Mouse (Mus musculus): ENCODE results near the gene Kmt2c.
A peak's percentile ranks its signal among the peaks of the same experiment; 100 is the strongest.
"Not testable (repeated sequence)": the region's sequence is repeated elsewhere in the genome, so short reads cannot be mapped to it uniquely, and the experiment has no call there.

Gene Kmt2c

DNA sequence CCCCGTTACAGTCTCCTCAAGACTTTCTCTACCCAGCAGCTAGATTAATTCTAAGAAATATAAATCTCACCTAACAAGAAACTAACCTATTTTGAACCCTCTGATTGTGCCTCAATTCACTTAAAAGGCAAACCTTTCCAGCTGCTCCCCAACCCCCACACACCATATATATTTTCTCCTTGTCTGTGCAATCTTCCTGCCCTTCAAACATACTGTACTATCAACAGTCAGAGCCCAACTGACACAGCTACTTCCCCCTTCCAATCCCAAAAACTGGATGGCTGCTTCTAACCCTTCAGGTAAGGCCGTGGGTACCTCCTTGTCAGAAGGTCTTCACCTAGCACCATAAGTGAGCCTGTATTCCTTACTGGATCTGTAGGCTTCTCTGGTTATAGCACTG is 130.2 kb downstream of the Kmt2c start:
- no peak for DNase-seq (ENCODE audit: low spot score)

DNA sequence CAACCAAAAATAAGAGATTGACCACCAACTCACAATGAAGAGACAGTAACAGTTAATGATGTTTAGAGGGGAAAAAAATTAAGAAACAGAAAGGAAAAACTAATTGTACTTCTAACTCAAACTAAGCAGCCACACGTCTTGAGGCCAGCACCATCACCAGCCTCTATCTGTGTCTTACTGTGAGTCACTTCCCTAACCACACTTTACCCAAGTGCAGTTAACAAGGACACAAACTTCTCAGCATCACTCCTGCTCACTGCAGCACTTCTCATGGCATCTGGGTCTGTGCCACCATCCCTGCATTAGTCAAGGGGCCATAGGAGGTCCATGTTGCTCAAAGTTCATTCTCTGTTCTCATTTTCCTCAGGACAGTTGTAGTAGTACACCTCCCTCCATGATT is 131.5 kb downstream of the Kmt2c start:
- no peak for DNase-seq (ENCODE audit: low spot score)

DNA sequence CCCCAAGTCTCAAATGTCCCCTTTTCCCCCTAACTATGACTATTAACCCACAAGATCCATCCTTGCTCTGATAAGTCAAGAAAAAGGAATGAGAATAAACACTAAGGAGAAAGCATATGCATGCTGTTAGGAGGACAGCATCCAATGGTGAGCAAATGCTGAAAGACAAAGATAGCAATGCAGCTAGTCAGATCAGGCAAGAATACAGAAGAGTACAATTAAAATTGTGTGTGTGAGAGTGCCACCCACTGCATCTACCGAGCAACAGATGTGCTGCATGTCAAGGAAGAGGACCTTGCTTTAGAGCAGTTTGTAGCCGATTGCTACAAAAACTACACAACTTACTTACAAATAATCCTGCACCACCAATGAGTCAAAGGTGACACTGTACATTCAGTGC is 145.1 kb downstream of the Kmt2c start:
- no peak for DNase-seq (ENCODE audit: low spot score)

DNA sequence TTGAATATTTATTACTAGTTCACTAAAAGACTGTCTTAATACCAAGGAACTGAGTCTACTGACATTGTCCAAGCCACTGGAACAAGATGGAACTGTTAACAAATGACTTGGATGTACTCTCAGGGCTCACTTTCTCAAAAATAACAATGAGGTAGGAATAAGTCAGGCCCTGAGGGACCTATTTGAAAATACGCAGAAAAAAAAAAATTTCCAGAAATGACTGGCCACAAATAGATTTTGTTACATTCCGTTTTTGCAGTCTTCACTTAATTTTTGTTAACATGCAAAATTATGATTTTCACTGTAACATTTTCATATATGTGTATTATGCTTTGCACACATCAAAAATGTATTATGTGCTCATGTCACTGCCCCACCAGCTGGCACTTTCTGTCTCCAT is 167.3 kb downstream of the Kmt2c start:
- DNase-seq (ENCODE audit: low spot score) = no peak

DNA sequence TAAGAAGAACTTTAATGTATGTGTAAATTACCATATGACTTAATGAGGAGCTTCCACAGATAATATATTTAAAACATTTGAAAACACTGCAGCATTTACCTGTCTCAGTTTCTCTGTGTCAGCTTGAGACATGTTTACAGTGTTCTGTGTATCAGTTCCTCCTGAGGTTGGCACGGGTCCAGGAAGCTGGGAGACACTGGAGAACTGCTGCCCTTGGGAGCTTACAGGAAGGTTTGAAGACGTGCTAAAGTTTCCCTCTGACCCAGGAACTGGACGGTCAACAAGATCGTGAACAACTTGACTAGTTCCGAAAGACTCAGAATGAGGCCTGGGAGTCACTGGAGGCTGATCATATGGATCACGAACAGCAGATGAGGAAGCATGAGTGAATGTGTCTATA is 184.7 kb downstream of the Kmt2c start:
- peak; percentile 8 for DNase-seq (ENCODE audit: low spot score)

DNA sequence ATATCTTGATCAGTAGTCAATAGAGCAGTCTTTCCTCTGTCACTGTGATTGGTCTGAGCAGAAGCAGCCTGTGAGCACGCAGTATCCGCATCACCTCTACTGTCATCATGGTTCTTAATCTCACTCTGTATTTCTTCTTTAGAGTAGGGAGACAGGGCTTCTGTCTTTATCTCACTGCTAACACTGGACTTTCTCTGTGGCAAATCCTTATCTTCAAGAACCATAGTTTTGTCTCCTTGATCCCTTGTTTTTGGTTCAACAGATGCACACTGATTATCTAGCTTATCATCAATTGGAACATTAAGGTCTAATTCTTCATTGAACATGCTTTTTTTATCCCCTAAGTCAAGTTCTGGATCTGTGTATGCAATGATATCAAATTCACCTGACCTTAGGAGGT is 188.4 kb downstream of the Kmt2c start:
- no peak for DNase-seq (ENCODE audit: low spot score)

DNA sequence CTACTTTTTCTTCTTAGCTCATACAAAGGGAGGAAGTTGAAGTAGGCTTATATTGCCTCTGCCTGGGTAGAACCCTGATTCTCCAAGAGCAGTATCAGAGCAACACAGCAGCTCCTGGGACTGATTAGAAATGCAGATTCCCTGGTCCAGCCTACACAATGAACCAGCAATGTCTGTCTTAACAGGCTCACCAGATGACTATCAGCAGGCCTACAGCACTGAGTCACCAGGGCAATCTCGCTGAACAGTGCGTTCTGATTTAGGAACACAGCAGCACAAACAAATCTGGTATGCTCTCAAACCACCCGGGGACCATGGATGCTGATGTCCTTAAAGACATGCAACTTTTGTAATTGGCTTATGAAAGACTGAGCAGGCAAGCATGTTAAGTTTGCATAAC is 201.8 kb downstream of the Kmt2c start:
- DNase-seq (ENCODE audit: low spot score) = no peak

DNA sequence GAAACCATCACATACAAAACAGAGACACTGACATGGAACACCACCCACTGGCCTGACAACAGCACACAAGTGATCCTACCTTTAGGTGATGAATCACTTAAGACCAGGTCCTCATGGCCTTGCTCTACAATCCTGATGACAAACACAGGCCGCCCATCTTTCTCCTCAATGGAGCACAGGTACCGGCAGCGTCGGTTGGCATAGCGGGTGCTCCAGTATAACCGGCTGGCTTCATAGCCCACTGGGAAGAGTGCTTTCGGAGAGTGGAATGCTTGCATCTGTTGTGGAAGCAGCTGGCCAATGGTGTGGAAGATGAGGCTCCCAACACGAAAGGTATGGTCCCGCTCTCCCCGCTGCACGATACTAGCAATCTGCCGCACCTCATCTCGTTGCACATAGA is 214.6 kb downstream of the Kmt2c start:
- no peak for DNase-seq (ENCODE audit: low spot score)

DNA sequence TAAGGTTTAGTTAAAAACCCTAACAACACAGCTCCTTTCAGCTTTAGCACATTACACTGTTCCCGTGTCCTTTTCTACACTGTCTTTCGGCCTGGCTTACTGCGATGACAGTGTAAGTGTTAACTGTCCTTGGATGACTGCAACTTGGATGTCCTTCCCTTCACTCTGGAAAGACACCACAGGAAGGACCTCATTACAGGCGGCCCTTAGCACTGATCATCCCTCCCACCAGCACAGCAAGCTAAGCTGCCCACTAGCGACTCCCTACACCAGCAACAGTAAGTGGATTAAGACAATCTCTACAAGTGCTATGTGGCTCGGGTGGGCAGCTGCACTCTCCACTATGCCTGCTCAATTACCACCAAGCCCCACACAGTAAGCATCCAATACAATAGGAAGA is 222.2 kb downstream of the Kmt2c start:
- DNase-seq (ENCODE audit: low spot score) = no peak

DNA sequence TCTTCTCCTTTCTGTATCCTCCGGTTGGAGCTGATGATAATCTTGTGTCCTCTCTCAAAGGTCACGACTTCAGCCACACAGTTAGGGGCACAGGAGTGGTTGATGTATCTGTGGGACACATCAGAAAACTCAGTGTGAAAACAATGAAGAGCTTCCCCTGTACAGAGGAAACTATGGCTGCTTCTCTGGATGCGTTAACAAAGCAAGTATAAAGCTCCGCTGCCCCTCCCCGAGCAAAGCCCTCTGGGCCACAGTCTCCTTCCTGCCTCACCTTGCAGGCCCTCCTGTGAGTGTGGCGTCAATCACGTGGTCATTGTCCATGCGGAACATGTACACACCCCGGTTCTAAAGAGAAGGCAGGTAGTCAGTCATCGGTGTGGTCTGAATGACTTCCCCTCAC is 223.0 kb downstream of the Kmt2c start:
- no peak for DNase-seq (ENCODE audit: low spot score)

DNA sequence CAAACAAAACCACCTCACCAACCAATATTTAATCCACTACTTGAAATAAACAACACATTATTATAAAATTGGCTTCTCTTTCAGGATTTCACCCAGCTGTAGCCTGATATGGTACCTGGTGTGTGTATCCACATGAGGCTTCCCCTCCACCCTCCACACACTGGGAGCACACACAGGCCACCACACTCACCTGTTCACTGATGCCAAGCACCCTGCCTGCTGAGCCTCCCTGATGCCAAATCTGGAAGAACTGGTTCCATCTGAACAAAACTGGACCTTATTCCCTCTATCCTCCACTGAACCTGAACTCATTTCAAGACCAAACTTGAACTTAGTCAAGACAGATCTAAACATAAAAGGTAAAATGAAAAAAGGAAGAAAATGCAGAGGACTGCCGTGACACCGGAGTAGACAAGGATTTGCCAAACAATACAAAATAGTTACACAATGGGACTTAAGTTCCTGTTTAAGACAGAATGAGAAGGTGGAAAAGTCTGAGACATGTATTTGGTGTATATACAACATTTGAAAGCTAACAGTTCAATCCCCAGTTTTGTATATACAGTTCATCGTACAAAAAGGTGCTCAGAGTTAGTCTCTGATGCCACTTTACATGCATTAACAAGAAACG is 230.2 kb downstream of the Kmt2c start:
- no peak for DNase-seq (ENCODE audit: low spot score)

DNA sequence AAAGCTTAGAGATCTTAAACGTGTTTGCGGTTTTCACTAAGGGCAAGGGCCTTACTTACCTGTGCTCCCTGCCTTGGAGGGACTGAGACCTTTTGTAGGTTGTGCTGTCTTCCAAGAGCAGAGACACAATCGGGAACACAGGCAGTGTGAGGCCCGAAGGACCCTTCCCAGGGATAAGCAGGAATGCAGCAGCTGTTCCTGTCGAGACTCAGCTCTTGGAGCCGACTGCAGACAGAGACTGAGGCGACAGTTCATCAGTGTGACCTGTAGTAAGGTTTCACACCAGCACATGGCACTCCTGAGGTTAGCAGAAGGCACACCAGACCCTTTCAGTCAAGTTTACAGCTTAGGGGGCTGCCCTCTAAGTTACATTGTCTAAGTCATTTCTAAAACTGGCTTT is 236.3 kb downstream of the Kmt2c start:
- DNase-seq (ENCODE audit: low spot score) = no peak

DNA sequence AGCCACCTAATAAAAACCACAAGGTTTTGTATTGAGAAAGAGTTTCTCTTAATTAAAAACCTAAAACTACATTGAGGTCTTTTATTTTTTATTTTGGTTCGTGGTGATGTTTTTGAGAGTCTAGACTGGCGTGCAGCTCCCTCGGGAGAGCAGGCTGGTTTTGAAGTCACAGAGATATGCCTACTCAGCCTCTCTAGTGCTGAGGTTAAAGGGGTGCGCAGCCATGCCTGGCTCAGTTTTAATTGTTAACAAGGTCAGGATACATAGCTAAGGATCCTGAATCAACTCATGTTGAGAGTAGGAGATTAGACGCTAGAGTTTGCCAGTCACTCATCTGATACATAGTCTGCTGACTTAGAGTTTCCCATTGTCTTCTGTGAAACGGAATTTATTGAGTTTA is 237.1 kb downstream of the Kmt2c start:
- no peak for DNase-seq (ENCODE audit: low spot score)

DNA sequence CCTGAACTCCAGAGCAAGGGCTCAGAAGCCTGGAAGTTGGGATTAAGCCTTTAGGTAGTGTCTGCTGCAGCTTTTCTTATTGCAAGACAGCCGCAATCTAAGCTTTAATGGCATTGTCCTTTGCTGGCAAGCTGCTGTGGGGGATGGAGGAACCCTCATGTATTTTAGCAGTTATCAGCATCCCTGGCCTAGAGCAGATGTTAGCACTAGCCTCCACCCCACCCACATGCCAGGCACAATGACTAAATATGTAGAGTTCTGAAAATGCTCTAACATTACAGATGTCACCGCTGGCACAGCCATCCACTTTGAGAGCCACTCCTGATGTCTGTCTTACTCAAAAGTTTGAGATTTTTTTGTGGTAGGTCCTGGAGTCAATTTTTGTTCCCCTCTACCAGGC is 241.9 kb downstream of the Kmt2c start:
- DNase-seq (ENCODE audit: low spot score) = no peak

DNA sequence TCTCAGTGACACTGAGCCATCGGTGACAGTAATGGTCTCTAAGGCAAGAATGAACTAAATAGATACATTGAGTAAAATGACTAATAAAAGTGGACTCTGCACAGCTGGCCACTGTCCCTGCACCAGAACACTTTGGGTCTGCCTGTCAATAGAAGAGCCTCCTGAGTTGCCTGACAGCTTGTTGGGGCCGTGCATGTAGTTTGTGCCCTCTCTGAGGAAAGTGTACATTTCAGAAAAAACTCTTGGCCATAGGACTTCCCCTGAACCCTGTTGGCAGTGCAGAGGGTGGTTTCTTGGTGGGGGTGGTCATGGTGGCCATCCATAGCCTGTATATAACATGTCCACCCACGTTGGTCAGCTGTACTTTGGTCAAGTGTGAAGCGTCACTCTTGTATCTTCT is 244.1 kb downstream of the Kmt2c start:
- DNase-seq (ENCODE audit: low spot score) = no peak

DNA sequence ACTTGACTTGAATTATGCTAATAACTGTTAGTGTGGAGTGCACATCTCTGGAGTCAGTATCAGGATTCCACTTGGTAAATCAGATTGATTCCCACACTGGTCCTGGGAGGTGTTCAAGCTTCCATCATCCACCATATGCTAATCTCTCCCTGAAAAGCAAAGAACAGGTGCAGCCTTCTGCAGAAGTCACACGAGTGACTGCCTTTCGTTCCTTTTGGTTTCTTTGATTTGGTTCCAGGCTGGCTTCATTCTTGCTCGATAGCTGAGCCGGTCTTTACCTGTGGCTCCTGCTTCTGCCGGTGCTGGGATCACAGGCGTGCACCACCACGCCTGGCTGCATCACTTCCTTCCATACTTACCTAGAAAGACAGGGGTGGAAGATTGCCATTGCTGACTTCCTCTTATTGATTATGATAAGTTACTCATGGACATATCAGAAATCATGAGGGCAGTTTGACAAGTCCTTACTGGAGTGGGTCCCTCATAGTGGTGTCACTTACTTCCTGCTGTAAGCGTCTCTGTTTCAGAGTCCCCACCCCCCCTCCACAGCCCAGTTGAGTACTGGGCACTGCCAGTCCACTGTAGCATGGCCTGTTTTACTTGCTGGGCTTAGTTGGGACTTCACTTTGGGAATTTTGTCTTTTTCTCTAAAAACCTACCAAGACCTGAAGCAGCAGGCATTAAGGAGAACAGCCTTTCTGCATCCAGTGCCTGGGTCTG is 245.6 kb downstream of the Kmt2c start:
- no peak for DNase-seq (ENCODE audit: low spot score)

DNA sequence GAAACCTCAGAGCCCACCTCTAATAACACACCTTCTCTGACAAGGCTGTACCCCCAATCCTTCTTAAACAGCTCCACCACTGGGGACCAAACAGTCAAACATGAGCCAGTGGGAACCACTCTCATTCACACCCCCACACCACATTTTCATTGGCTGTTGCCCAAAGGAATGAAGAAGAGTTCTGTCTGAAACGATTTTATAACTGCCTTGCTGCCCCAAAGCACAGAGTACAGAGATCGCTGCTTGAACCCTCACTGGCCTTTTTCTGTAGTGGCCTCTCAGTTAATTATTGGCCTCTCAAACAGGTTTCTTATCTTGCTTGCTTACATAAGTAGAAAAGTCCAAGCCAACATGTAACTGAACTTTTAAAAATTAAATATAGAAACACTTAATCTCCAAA is 246.2 kb downstream of the Kmt2c start:
- no peak for DNase-seq (ENCODE audit: low spot score)

DNA sequence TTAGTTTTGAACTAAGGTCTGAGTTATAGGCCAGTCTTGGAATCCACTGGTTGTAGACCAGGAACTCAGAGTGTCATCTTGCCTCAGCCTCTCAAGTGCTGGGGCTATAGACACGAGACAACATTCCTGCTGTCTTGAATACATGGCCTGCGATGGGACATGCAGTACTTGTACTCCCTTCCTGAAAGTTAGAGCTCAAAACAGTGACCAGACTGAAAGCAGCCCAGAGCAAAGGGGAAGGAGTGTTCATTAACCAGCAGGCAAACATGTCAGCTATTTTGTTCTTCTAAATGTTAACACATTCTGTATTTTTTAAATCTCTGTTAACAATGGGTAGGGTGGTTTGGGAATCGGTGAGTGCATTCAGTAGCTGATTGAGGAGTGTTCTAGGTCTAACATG is 251.5 kb downstream of the Kmt2c start:
- DNase-seq (ENCODE audit: low spot score) = no peak

DNA sequence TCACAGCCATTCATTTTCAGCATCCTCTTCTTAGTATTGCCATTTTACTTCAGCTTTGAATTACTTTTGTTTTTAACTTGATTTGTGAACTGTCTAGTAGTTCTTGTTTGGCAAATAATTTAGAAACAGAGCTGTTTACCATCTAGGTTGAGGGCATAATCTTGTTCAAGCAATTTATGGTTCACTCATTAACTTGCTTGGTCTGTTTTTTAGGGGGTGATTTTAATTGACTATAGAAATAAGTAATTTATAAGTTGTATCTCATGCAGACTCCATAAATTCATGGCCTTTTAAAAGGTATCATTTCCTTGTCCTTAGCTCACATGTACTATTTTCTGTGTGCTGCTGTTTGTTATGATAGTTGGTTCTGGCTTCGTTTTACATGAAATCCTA is 252.1 kb downstream of the Kmt2c start:
- DNase-seq (ENCODE audit: low spot score) = no peak

DNA sequence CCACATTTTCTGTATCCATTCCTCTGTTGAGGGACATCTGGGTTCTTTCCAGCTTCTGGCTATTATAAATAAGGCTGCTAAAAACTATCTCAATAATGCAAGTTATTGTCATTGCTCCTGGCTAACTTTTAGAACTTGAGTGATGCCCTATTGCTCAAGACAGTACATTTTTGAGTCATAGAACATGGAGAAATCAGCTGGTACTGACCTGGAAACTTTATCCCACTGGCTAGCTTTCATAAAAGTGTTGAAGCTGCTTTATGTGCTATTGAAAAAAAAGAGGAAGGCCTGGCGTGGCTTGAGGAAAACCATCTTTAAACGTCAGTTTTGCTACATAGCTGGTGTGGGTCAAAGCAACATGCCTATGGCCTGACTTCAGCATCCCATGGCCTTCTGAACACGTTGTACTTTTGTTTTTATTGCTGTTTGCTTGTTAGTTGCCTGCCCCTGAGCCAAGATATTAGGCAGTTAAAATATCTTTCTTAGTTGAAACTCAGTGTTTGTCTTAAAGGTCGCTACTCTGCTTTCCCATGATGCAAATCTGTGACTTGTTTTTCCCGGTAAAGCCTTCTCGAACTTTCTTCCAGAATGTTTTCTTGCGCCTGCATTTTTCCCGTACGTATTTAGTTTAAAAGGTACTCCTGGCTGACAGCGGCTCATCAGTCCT is 252.6 kb downstream of the Kmt2c start:
- peak; percentile 68 for DNase-seq (ENCODE audit: low spot score)

DNA sequence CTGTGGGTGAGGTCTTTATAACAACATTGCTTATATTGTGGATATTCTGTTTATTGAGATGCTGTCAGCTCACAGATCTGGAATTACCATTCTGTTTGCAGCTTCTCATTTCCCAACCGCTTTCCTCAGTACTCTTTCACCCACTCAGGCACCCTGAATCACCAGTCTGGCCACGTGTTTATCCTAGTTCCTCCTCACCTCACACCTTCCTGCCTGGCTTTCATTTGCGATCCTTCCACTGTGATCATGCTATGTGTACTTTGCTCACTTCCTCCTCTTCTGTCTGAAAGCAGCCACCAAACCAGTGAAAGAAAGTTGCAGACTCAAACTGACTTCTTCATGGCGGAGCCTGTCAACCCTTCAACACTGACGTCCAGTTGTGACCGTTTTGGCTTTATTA is 255.5 kb downstream of the Kmt2c start:
- no peak for DNase-seq (ENCODE audit: low spot score)

DNA sequence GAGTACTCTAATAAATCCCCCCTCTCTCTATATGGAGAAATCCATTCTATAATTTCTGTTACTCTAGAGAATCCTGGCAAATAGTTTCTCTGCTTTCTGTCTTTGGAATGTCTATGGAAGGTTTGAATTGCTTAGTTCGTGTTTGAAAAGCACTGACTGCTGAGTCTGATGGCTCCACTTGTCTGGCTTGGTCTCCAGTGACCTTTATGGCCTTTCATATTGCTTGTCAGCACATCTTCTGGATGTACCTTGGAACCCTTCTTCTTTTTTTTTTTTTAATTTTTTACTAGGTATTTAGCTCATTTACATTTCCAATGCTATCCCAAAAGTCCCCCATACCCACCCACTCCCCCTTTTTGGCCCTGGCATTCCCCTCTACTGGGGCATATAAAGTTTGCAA is 274.2 kb downstream of the Kmt2c start:
- not testable (repeated sequence) for DNase-seq (ENCODE audit: low spot score)
